Mouse (Mus musculus) macrophage (primary cell): ENCODE results near the gene Zfp683. TPM values are rescaled to one million over a fixed set of nuclear protein-coding genes. Genes with fewer than 3 reads are reported as not detected.

Experiments used
- H3K27ac ChIP-seq: fragments of 350-480 bp; formaldehyde crosslinking; 2 replicates; pipeline ENCODE4 v1.9.0; 2021
- H3K36me3 ChIP-seq: fragments of 350-480 bp; formaldehyde crosslinking; 2 replicates; pipeline ENCODE4 v1.9.0; 2021; ENCODE audit errors: inconsistent target
- H3K4me3 ChIP-seq: fragments of 350-480 bp; formaldehyde crosslinking; 2 replicates; pipeline ENCODE4 v1.9.0; 2021; ENCODE audit errors: inconsistent target
- H3K79me2 ChIP-seq: fragments of 350-480 bp; formaldehyde crosslinking; 2 replicates; pipeline ENCODE4 v1.9.0; 2021; ENCODE audit errors: inconsistent target
- WGBS: methylation state at CpG from one replicate; pipeline ENCODE4 v1.1.7; 2026; ENCODE audit warnings: inconsistent platforms; ENCODE audit not compliant: missing documents; 5-methylcytosine and 5-hydroxymethylcytosine counted together
- polyA plus RNA-seq: library from polyadenylated mRNA; stranded (reverse); fragments of 250-400 nt; gene quantifications from 3 replicates; pipeline ENCODE4 v1.2.4, GENCODE M21; 2018; ENCODE audit warnings: inconsistent platforms

The Zfp683 gene
- polyA plus RNA-seq, 1 experiment from 2014 or later, result not detected

GRCm38 (mm10) chr4:134092382-134093288 lies 39.0 kb downstream of the Zfp683 start:
- Histone ChIP-seq H3K4me3 (peak overlapping the region; percentile 50; the same call in 1 of the 2 replicates), H3K79me2 (peaks cover 25% of the 10 kb centered on the region), H3K36me3 (no peaks in the 10 kb centered on the region; the same call in 1 of the 2 replicates), H3K27ac (peak overlapping the region; percentile 95; the same call in 1 of the 2 replicates)
- WGBS, result 62% methylated on average over 6 of the region's 6 CpGs

GRCm38 (mm10) chr4:134094004-134094564 lies 40.4 kb downstream of the Zfp683 start:
- whole genome bisulfite sequencing, result 47% methylated on average over 7 of the region's 7 CpGs
- peak overlapping the region; percentile 95 for H3K27ac ChIP-seq
- peak overlapping the region; percentile 50 for H3K4me3 ChIP-seq

DNA sequence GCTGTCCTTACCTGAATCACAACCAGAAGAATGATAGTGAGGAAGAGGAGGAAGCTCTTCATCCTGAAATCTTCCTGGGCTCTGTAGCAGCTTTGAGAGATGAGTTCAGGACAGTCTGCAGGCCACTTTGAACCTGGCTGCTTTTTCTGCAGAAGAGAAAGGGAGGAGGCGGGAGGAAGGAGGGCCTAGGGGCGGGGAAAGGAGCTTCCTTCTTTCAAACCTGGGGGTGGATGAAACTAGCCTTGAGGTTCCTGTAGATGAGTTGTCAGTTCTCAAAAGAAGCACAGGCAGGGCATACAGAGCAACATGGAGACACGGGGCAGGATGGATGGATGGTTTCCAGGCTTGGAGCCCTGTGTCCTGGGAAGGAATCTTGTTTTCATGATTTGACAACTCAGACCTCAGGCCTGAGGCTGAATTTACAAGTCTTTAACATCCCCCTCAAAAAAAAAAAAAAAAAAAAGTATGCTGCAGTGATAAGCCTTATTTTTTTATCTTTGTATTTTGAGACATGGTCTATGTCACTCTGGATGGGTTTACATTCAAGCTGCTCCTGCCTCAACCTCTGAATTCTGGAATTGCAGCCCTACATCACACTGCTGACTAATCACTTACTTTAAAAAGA lies 41.4 kb downstream of the Zfp683 start, which contains the start of gene Cd52:
Cd52 (minus strand) TSS at position 160 of the 625 bp plus-strand sequence.
- Histone ChIP-seq H3K4me3 (peak within 1 kb of the TSS; percentile 50), H3K27ac (peak within 1 kb of the TSS; percentile 95), H3K36me3 (no peaks in the 10 kb centered on the region; the same call in 1 of the 2 replicates), H3K79me2 (peaks cover 25% of the 10 kb centered on the region)
- 0% methylated on average over 3 of the region's 3 CpGs for WGBS

More at GRCm38 (mm10) chr4:134094004-134094564, 40.4 kb downstream of the Zfp683 start:
- no peaks in the 10 kb centered on the region; the same call in 1 of the 2 replicates for H3K36me3 ChIP-seq
- H3K79me2 ChIP-seq, result peaks cover 25% of the 10 kb centered on the region

DNA sequence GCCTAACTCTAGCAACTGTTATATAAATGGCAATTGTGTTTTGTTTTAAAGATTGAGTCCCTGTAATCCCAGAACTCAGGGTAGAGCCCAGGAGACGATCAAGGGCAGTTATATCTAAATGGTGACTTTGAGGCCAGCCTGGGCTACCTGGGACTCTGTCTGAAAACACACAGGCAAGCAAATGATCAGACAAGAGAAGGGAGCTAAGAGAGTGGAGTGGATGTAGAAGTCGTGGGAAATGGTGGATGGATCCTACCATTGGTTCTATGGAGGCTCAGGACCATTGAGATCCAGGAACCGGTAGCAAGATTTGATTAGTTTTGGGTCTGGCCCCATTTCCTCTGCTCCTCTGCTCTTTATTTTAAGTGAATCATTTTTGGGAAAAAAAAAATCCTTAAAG lies 42.5 kb downstream of the Zfp683 start:
- H3K27ac ChIP-seq, result peak overlapping the region; percentile 95
- no peak overlapping the region for H3K4me3 ChIP-seq
- H3K36me3 ChIP-seq, result no peaks in the 10 kb centered on the region; the same call in 1 of the 2 replicates
- H3K79me2 ChIP-seq, result peaks cover 25% of the 10 kb centered on the region
- WGBS, result 88% methylated on average over 3 of the region's 3 CpGs

DNA sequence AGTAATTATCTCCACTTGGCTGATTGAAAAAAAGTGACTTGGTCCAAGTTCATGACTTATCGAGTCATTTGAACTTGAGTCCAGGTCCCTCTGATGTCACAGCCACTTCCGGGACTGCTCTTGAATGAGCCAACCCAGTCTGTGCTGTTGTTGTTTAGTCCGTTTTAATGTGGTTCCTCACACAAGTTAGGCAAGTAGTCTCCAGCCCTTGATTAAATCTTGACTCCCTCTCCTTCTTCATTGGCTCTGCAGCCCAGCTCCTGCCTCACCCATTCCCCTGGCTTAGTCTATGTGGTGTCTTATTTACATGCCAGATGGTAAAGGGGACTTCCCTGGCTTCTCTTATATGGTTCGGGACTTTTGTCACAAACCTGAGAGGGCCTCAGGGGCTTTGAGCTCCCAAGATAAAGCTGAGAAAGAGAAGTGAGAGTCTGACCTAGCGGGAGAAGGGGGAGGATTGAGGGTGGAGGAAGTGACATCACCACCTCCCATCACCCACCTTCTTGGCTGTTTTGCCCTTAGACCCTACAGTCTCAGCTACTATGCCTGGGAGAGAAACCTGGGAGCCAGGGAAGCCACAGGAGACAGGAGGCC lies 43.5 kb downstream of the Zfp683 start:
- Histone ChIP-seq H3K4me3 (no peak overlapping the region), H3K79me2 (peaks cover 25% of the 10 kb centered on the region), H3K36me3 (no peaks in the 10 kb centered on the region; the same call in 1 of the 2 replicates), H3K27ac (peak overlapping the region; percentile 95)
- 2% methylated on average over 5 of the region's 5 CpGs for WGBS

- Histone ChIP-seq H3K27ac (peak overlapping the region; percentile 95), H3K36me3 (no peaks in the 10 kb centered on the region; the same call in 1 of the 2 replicates), H3K4me3 (no peak overlapping the region), H3K79me2 (peaks cover 13% of the 10 kb centered on the region)
- whole genome bisulfite sequencing, result 5% methylated on average over 8 of the region's 8 CpGs
Observed at GRCm38 (mm10) chr4:134098628-134099027, 45.0 kb downstream of the Zfp683 start.

DNA sequence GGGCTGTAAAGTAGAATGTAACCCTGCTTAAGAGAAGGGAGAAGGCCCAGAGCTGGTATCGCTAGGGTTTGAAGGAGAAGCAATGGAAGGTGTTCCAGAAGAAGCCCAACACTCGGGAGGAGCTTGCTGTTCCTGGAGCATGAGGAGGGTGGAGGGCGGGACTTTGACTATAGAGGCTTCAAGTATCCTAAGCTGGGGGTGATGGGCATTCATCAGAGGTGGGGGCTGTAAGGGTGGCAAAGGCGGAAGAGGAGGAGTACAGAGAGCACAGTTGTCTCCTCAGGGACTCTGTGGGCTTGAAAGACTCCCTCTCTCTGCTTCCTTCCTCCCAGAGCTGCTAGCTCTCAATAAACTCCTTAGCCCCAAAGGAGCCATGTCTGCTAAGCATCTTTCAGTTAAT lies 46.6 kb downstream of the Zfp683 start:
- Histone ChIP-seq H3K4me3 (no peak overlapping the region), H3K27ac (no peak overlapping the region), H3K79me2 (no peaks in the 10 kb centered on the region), H3K36me3 (no peaks in the 10 kb centered on the region)
- 96% methylated on average over 4 of the region's 4 CpGs for WGBS

DNA sequence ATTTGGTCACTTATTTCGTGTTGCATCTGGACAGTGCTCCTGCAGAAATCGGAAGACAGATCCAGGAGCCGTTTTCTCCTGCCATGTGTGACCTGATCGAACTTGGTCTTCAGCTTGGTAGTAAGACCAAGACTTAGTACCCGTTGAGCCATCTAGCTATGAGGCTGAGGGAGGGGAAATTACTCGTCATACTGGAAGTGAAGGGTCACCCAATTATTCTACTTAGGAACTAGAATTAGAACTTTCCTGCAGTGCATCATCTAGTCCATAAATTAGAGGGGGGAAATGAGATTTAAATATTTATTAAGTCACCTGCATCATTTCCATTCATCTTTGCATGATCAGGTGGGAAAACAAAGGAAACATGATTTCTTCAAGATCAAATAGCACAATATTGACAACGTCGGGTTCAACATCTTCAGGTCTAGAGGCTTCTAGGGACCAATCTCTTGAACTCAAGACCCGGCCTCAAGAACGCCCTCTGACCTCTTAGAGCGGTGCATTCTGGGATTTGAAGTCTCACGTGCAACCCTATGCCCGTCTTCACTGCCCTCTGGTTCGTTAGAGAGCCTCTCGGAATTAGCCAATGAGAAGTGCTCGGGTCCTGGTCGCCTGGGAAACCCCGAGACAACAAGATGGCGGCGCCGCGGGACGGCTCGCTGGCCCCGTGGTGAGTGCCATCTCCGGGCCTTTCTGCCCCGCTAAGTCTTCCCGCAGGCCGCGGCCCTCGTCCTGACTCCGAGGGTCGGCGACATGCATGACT lies 48.5 kb downstream of the Zfp683 start, which contains the start of gene Ubxn11:
Ubxn11 (plus strand) TSS at position 592 of the 763 bp plus-strand sequence.
- no peaks in the 10 kb centered on the region for H3K79me2 ChIP-seq
- 20% methylated on average over 34 of the region's 34 CpGs for WGBS
- no peak within 1 kb of the TSS for H3K27ac ChIP-seq
- H3K4me3 ChIP-seq, result peak within 1 kb of the TSS; percentile 41
- no peaks in the 10 kb centered on the region for H3K36me3 ChIP-seq

DNA sequence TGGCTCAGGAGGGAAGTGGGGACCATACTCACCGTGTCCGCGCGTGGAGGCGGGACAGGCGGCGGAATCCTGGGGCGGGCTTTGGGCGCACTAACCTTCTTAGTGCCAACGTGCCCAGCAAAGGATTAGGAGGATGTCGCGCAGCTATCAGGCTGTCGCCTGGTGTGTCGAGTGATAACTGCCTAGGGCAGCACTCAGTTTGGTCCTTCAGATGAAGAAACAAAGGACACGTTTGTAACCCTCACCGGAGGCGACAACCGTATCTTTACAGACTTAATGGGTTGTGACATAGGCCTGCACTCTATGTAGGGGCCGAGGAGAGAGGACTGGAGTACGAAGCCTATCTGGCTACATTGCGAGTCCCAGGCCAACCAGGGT lies 49.1 kb downstream of the Zfp683 start:
- WGBS, result 13% methylated on average over 21 of the region's 21 CpGs
- H3K36me3 ChIP-seq, result no peaks in the 10 kb centered on the region
- no peak overlapping the region for H3K27ac ChIP-seq
- H3K4me3 ChIP-seq, result peak overlapping the region; percentile 41
- H3K79me2 ChIP-seq, result no peaks in the 10 kb centered on the region

DNA sequence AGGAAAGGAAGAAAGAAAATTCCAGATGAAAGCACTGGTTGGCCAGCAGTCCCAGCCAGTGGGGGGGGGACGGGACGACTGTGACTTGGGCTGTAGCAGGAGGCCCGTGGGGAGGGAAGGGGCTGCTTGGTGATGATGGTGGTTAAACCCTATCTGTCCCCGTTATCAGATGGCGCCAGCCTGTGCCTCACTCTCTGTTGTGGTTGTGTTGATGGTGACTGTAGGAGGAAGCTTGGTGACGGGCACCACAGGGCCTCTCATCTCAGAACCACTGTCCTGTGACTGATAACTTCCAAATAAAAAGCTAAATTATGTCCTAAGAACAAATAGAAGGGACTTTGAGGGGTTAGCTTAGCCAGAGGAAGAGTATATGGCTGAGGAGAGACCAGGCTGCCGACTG lies 52.5 kb downstream of the Zfp683 start:
- Histone ChIP-seq H3K79me2 (no peaks in the 10 kb centered on the region), H3K4me3 (no peak overlapping the region), H3K27ac (no peak overlapping the region), H3K36me3 (no peaks in the 10 kb centered on the region)
- 45% methylated on average over 7 of the region's 7 CpGs for WGBS

DNA sequence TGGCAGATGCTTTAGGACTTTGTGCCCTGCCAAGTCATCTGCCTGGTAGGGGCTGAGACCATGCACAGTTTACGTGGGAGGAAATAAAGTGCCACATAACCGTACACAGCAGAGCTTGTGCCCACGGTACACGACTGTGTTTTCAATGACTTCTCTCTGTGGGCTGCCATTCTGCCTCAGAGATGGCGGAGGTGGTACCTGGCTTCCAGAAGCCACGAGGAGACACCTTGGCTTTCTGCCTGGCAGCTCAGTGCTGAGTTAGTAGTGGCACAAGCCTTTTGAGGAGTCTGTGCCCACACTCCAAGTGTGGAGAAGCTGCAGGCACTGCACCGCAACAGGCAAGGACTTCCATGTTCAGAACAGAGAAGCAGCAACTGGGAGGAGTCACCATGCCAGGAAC lies 54.1 kb downstream of the Zfp683 start:
- H3K79me2 ChIP-seq, result no peaks in the 10 kb centered on the region
- no peaks in the 10 kb centered on the region for H3K36me3 ChIP-seq
- no peak overlapping the region for H3K4me3 ChIP-seq
- no peak overlapping the region for H3K27ac ChIP-seq
- WGBS, result 70% methylated on average over 7 of the region's 7 CpGs

DNA sequence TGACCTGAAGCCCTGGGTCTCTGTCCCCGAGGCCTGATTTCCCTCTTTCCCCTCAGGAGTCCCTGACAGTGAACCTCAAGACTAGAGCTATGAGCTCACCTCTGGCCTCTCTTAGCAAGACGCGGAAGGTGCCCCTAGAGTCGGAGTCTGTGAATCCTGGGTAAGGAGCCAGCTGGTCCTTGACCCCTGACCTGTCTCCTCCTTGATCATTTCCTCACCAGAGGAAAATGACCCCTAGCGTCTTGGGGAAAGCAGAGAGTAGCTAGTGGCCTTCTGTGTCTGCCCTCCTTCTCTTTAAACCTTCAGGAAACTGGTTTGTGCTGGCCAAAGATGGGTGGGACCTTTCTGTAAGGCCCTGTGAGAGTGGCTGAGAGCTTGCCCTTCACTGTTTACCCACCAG lies 54.6 kb downstream of the Zfp683 start:
- 80% methylated on average over 5 of the region's 5 CpGs for WGBS
- Histone ChIP-seq H3K4me3 (no peak overlapping the region), H3K79me2 (no peaks in the 10 kb centered on the region), H3K27ac (no peak overlapping the region), H3K36me3 (no peaks in the 10 kb centered on the region)
